Mouse (Mus musculus) induced T-regulatory cell, adult 2 months (primary cell): Measurements from ENCODE around the gene Tbata.

Experiments used
- DNase-seq: peaks from one replicate; pipeline ENCODE4 v3.0.0-alpha.2; 2012; ENCODE audit warnings: low read depth

Tbata gene

GRCm38 (mm10) chr10:61211105-61211504 is 39.4 kb downstream of the Tbata start:
- no peak for DNase-seq

GRCm38 (mm10) chr10:61211743-61212142 is 40.0 kb downstream of the Tbata start:
- peak; percentile 63 for DNase-seq

GRCm38 (mm10) chr10:61212817-61213216 is 41.1 kb downstream of the Tbata start:
- no peak for DNase-seq

GRCm38 (mm10) chr10:61215658-61216057 is 43.9 kb downstream of the Tbata start:
- DNase-seq = peak; percentile 23

GRCm38 (mm10) chr10:61216163-61216562 is 44.4 kb downstream of the Tbata start:
- DNase-seq = no peak

- DNase-seq = no peak
These were observed 47.6 kb downstream of the Tbata start for GRCm38 (mm10) chr10:61219318-61219717.

- no peak for DNase-seq
These were observed 53.9 kb downstream of the Tbata start for GRCm38 (mm10) chr10:61225694-61226093.

GRCm38 (mm10) chr10:61226784-61227396 is 55.1 kb downstream of the Tbata start:
- no peak for DNase-seq

GRCm38 (mm10) chr10:61231756-61232155 is 60.0 kb downstream of the Tbata start:
- DNase-seq = no peak

GRCm38 (mm10) chr10:61232858-61233567 is 61.3 kb downstream of the Tbata start:
- DNase-seq = peak; percentile 31

GRCm38 (mm10) chr10:61234319-61234718 is 62.6 kb downstream of the Tbata start:
- DNase-seq = no peak

GRCm38 (mm10) chr10:61235677-61236267 is 64.0 kb downstream of the Tbata start:
- DNase-seq = no peak

GRCm38 (mm10) chr10:61236683-61237390 is 65.1 kb downstream of the Tbata start:
- DNase-seq = no peak

- no peak for DNase-seq
These were observed 65.6 kb downstream of the Tbata start for GRCm38 (mm10) chr10:61237391-61237785.
